Mouse (Mus musculus) myocyte (in vitro differentiated cells): ENCODE results near the gene Fdx1l. TPM values are rescaled to one million over a fixed set of nuclear protein-coding genes. Genes with fewer than 3 reads are reported as not detected.

Experiments
- H3K27me3 ChIP-seq: one replicate; pipeline ENCODE4 v1.6.1; 2011; ENCODE audit not compliant: control insufficient read depth, insufficient read depth, insufficient read length
- H3K36me3 ChIP-seq: one replicate; pipeline ENCODE4 v1.6.1; 2011; ENCODE audit not compliant: control insufficient read depth, insufficient read depth
- H3K4me2 ChIP-seq: one replicate; pipeline ENCODE4 v1.6.1; 2011; ENCODE audit warnings: low read depth, control low read depth
- H3K4me3 ChIP-seq: one replicate; pipeline ENCODE4 v1.5.1; 2011; ENCODE audit warnings: mild to moderate bottlenecking, control low read depth, moderate library complexity
- H3K79me2 ChIP-seq: one replicate; pipeline ENCODE4 v1.6.1; 2011; ENCODE audit not compliant: control insufficient read depth, insufficient read depth
- H3ac ChIP-seq: one replicate; pipeline ENCODE4 v1.6.1; 2011; ENCODE audit not compliant: control insufficient read depth, insufficient read length
- CEBPB ChIP-seq: IDR thresholded peaks from 2 replicates; pipeline ENCODE4 v1.6.1; 2011; ENCODE audit warnings: mild to moderate bottlenecking, moderate library complexity; ENCODE audit not compliant: poor library complexity, insufficient read depth, severe bottlenecking
- E2F4 ChIP-seq: IDR thresholded peaks from one replicate; pipeline ENCODE4 v1.6.1; 2011; ENCODE audit warnings: mild to moderate bottlenecking, control low read depth, moderate library complexity; ENCODE audit not compliant: insufficient read depth
- MAX ChIP-seq: IDR thresholded peaks from one replicate; pipeline ENCODE4 v1.6.1; 2011; ENCODE audit warnings: low read depth, mild to moderate bottlenecking, control low read depth
- MYOD1 ChIP-seq, 3 experiments: IDR thresholded peaks; one replicate each; pipeline ENCODE4 v1.6.1; 2011; ENCODE audit warnings: control low read depth in 2 of 3, low read depth in 2 of 3, mild to moderate bottlenecking in 2 of 3, moderate library complexity in 1 of 3; ENCODE audit not compliant: insufficient read length in 2 of 3, control insufficient read depth in 1 of 3
- MYOG ChIP-seq, 3 experiments: IDR thresholded peaks; one replicate each; pipeline ENCODE4 v1.6.1; 2011; ENCODE audit warnings: control low read depth in 2 of 3, low read depth in 2 of 3, mild to moderate bottlenecking in 2 of 3; ENCODE audit not compliant: insufficient read length in 2 of 3, control insufficient read depth in 1 of 3, insufficient read depth in 1 of 3
- POLR2A ChIP-seq: IDR thresholded peaks from one replicate; pipeline ENCODE4 v1.6.1; 2011; ENCODE audit warnings: low read depth, mild to moderate bottlenecking, control low read depth, moderate library complexity; ENCODE audit not compliant: insufficient read length
- POLR2AphosphoS2 ChIP-seq: IDR thresholded peaks from one replicate; pipeline ENCODE4 v1.6.1; 2011; ENCODE audit warnings: low read depth, control low read depth; ENCODE audit not compliant: insufficient read length
- REST ChIP-seq: IDR thresholded peaks from one replicate; pipeline ENCODE4 v1.6.1; 2011; ENCODE audit warnings: mild to moderate bottlenecking, control low read depth, moderate library complexity; ENCODE audit not compliant: insufficient read depth, insufficient read length
- SRF ChIP-seq: IDR thresholded peaks from one replicate; pipeline ENCODE4 v1.6.1; 2011; ENCODE audit warnings: low read depth; ENCODE audit not compliant: control insufficient read depth, insufficient read length
- TCF12 ChIP-seq: IDR thresholded peaks from one replicate; pipeline ENCODE4 v1.6.1; 2011; ENCODE audit warnings: mild to moderate bottlenecking, control low read depth; ENCODE audit not compliant: poor library complexity, insufficient read depth, severe bottlenecking
- TCF3 ChIP-seq: IDR thresholded peaks from one replicate; pipeline ENCODE4 v1.6.1; 2011; ENCODE audit warnings: low read depth, control low read depth; ENCODE audit not compliant: insufficient read length
- USF1 ChIP-seq: IDR thresholded peaks from one replicate; pipeline ENCODE4 v1.6.1; 2011; ENCODE audit warnings: low read depth, mild to moderate bottlenecking, control low read depth, moderate library complexity
- polyA plus RNA-seq: library from polyadenylated mRNA; unstranded; fragments of >200 nt; fragmentation: generic; extraction: Trizol; gene quantifications from one replicate; pipeline ENCODE4 v1.2.1, GENCODE M21; 2012; ENCODE audit warnings: missing spikeins

Fdx1l gene
- polyA plus RNA-seq, 1 experiment = 75.0 TPM

DNA sequence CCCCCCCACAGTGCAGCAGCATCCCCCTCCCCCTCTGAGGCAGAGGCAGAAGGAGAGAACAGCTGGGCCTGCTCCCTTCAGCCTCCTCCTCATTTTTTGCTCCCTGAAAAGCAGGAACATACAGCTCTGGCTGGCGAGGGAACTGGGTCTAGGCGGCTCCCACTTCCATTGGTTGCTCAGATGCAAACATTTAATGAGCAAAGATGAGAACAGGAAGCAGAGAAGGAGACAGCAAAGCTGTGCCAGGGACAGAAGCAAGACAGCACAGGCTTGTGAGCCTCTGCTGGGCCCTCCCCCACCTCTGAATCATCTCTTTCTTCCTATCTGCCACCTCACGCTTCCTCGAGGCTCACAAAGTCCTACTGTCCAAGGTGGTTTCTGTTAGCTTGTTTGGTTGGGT, 32.1 kb downstream of the Fdx1l start:
- Histone ChIP-seq H3K4me3 (no peak overlapping the region), H3K27me3 (peaks cover 23% of the 10 kb centered on the region), H3ac (no peak overlapping the region), H3K36me3 (no peaks in the 10 kb centered on the region), H3K4me2 (no peak overlapping the region), H3K79me2 (no peaks in the 10 kb centered on the region)
- TF ChIP-seq MYOD1 (IDR thresholded peaks at IDR 0.05; ENCODE audit: control insufficient read depth in 1 of 3, insufficient read length in 2 of 3, low read depth in 2 of 3) = no peak
- TF ChIP-seq SRF = no peak
- no peak for TF ChIP-seq USF1
- no peak for TF ChIP-seq POLR2A
- TF ChIP-seq TCF3 = no peak
- no peak for TF ChIP-seq TCF12
- TF ChIP-seq MYOG (IDR thresholded peaks at IDR 0.05; ENCODE audit: control insufficient read depth in 1 of 3, insufficient read depth in 1 of 3, insufficient read length in 2 of 3, low read depth in 2 of 3) = no peak
- no peak for TF ChIP-seq REST
- no peak for TF ChIP-seq POLR2AphosphoS2
- no peak for TF ChIP-seq CEBPB
- no peak for TF ChIP-seq E2F4
- no peak for TF ChIP-seq MAX

DNA sequence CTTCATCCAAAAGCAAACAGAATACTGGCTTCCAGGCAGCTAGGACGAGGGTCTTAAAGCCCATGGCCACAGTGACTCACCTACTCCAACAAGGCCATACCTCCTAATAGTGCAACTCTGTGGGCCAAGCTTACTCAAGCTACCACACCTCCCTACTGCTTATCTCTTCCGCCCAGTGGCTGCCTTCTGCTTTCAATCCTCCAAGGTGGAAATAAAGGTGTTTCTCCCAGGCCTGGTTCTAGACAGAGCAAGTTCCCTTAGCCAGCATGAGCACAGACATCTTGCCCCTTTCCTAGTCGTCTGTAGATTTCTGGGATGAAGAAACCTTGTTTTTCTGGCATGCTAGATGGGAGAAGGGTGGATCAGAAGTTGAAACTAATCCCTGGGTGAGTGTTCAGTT, 33.6 kb downstream of the Fdx1l start:
- no peak for TF ChIP-seq TCF12
- no peak for TF ChIP-seq MAX
- no peak for TF ChIP-seq USF1
- TF ChIP-seq MYOD1 (IDR thresholded peaks at IDR 0.05; ENCODE audit: control insufficient read depth in 1 of 3, insufficient read length in 2 of 3, low read depth in 2 of 3) = no peak
- no peak for TF ChIP-seq TCF3
- no peak for TF ChIP-seq CEBPB
- no peak for TF ChIP-seq E2F4
- no peak for TF ChIP-seq MYOG (IDR thresholded peaks at IDR 0.05; ENCODE audit: control insufficient read depth in 1 of 3, insufficient read depth in 1 of 3, insufficient read length in 2 of 3, low read depth in 2 of 3)
- no peak for TF ChIP-seq POLR2AphosphoS2
- TF ChIP-seq SRF = no peak
- no peak for TF ChIP-seq REST
- no peak for TF ChIP-seq POLR2A
- Histone ChIP-seq H3K36me3 (no peaks in the 10 kb centered on the region), H3K79me2 (no peaks in the 10 kb centered on the region), H3ac (no peak overlapping the region), H3K4me2 (no peak overlapping the region), H3K27me3 (peaks cover 36% of the 10 kb centered on the region), H3K4me3 (no peak overlapping the region)

DNA sequence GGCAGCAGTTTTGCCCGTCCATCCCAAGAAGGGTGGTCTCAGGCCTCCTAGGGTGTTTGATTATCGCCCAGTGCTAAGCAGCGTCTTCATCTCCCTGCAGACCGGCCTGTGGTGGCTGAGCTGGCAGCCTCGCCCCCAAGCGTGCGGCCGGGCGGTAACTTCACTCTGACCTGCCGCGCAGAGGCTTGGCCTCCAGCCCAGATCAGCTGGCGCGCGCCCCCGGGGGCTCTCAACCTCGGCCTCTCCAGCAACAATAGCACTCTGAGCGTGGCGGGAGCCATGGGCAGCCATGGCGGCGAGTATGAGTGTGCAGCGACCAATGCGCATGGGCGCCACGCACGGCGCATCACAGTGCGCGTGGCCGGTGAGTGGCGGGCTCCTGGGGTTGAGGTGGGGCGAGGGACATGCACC, 35.9 kb downstream of the Fdx1l start:
- H3K4me3 ChIP-seq = no peak overlapping the region
- peaks cover 40% of the 10 kb centered on the region for H3K27me3 ChIP-seq
- no peak for TF ChIP-seq SRF
- no peak for TF ChIP-seq POLR2AphosphoS2
- no peak for TF ChIP-seq REST
- TF ChIP-seq MYOD1 (IDR thresholded peaks at IDR 0.05; ENCODE audit: control insufficient read depth in 1 of 3, insufficient read length in 2 of 3, low read depth in 2 of 3) = no peak
- no peak for TF ChIP-seq MYOG (IDR thresholded peaks at IDR 0.05; ENCODE audit: control insufficient read depth in 1 of 3, insufficient read depth in 1 of 3, insufficient read length in 2 of 3, low read depth in 2 of 3)
- no peak for TF ChIP-seq POLR2A
- TF ChIP-seq TCF3 = no peak
- TF ChIP-seq MAX = no peak

DNA sequence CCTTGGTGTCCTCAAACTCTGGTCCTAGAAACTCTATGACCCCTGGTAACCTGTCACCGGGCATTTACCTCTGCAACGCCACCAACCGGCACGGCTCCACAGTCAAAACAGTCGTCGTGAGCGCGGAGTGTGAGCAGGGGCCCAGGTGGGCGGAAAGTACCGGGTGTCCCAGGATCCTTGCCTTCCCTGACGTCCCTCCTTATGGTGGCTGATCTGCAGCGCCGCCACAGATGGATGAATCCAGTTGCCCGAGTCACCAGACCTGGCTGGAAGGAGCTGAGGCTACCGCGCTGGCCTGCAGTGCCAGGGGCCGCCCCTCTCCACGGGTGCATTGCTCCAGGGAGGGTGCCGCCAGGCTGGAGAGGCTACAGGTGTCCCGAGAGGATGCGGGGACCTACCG, 36.7 kb downstream of the Fdx1l start:
- Histone ChIP-seq H3K79me2 (no peaks in the 10 kb centered on the region), H3ac (no peak overlapping the region), H3K36me3 (no peaks in the 10 kb centered on the region), H3K27me3 (peaks cover 40% of the 10 kb centered on the region), H3K4me3 (no peak overlapping the region), H3K4me2 (no peak overlapping the region)
- TF ChIP-seq MAX (no peak), POLR2AphosphoS2 (no peak), CEBPB (no peak), USF1 (no peak), TCF3 (no peak), TCF12 (no peak), MYOD1 (IDR thresholded peaks at IDR 0.05; ENCODE audit: control insufficient read depth in 1 of 3, insufficient read length in 2 of 3, low read depth in 2 of 3) (no peak)

More for the DNA sequence above, 35.9 kb downstream of the Fdx1l start:
- H3K36me3 ChIP-seq = no peaks in the 10 kb centered on the region
- H3ac ChIP-seq = no peak overlapping the region
- H3K79me2 ChIP-seq = no peaks in the 10 kb centered on the region
- H3K4me2 ChIP-seq = no peak overlapping the region

DNA sequence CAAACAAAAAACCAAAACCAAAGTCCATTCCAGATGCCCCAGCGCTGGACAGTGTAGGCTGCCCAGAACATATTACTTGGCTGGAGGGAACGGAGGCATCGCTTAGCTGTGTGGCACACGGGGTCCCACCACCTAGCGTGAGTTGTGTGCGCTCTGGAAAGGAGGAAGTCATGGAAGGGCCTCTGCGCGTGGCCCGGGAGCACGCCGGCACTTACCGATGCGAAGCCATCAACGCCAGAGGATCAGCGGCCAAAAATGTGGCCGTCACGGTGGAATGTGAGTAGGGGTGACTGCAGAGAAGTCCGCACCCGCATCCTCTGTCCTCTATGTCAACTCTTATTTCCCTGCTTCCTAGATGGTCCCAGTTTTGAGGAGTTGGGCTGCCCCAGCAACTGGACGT, 37.3 kb downstream of the Fdx1l start:
- Histone ChIP-seq H3K4me2 (no peak overlapping the region), H3K36me3 (no peaks in the 10 kb centered on the region), H3ac (no peak overlapping the region), H3K27me3 (peaks cover 40% of the 10 kb centered on the region), H3K79me2 (no peaks in the 10 kb centered on the region), H3K4me3 (no peak overlapping the region)
- no peak for TF ChIP-seq TCF3
- no peak for TF ChIP-seq POLR2A
- no peak for TF ChIP-seq SRF
- no peak for TF ChIP-seq MAX
- TF ChIP-seq E2F4 = no peak
- no peak for TF ChIP-seq MYOG (IDR thresholded peaks at IDR 0.05; ENCODE audit: control insufficient read depth in 1 of 3, insufficient read depth in 1 of 3, insufficient read length in 2 of 3, low read depth in 2 of 3)
- TF ChIP-seq CEBPB = no peak
- no peak for TF ChIP-seq MYOD1 (IDR thresholded peaks at IDR 0.05; ENCODE audit: control insufficient read depth in 1 of 3, insufficient read length in 2 of 3, low read depth in 2 of 3)
- no peak for TF ChIP-seq REST
- no peak for TF ChIP-seq USF1
- TF ChIP-seq POLR2AphosphoS2 = no peak
- no peak for TF ChIP-seq TCF12
